Mouse (Mus musculus): Measurements from ENCODE around the gene Car5a. TPM values are rescaled to one million over a fixed set of nuclear protein-coding genes. Genes with fewer than 3 reads are reported as not detected.

Gene Car5a
- polyA plus RNA-seq, 1 experiment from 2014 or later: 0.72 TPM

DNA sequence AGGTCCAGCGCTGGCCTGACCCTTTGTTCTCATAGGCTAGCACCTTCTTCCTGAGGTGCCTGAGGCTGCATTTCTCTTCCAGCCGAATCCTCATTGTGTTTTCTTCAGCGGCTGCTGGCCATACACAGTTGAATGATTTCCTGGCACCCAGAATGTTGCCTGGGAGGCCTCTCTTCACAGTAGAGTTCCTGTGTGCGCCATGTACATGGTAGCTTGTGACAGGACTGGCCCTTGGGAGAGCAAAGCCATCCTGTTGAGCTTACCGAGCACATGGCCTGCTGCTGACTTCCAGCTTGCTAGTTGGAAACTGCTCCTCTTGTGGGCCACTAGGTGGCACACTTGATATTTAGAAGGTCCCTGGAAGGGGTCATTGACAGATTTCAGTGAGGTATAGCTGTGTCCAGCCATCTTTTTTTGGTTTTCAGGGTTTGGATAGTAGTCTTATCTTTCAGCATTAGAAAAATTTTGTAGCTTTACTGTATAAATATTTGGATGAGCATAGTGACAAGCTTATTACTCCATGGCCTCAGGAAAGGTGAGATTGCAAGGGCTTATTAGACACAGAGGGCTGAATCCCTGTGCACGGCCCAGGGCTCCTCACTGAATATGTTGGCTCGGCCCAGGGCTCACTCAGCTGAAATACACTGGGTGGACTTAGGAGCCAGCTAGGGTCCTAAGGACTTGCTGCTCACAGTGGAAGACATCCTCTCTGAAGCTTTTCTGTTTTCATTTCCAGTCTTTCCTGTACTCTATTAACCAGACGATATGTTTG is 33.3 kb upstream of the Car5a start:
- peak; percentile 69; the same call in 1 of the 2 replicates for ATAC-seq
- H3K27me3 ChIP-seq (replicated peaks; ENCODE audit: control insufficient read depth, insufficient read depth, low read length): no peaks in the 10 kb centered on the region
- WGBS: 67% methylated on average over 8 of the region's 8 CpGs
- H3K9ac ChIP-seq (replicated peaks; ENCODE audit: low read depth, low read length): no peak overlapping the region
- peaks cover 3% of the 10 kb centered on the region for H3K4me1 ChIP-seq (replicated peaks; ENCODE audit: control insufficient read depth, insufficient read depth, low read length)
- no peak overlapping the region for H3K27ac ChIP-seq (ENCODE audit: low read length)
- H3K36me3 ChIP-seq (ENCODE audit: control insufficient read depth, insufficient read depth): peaks cover 6% of the 10 kb centered on the region
- no peak overlapping the region for H3K4me2 ChIP-seq (ENCODE audit: low read length)
- no peaks in the 10 kb centered on the region for H3K9me3 ChIP-seq (ENCODE audit: control insufficient read depth, low read length)
- no peak overlapping the region for H3K4me3 ChIP-seq (replicated peaks; ENCODE audit: low read length)

- H3K4me2 ChIP-seq (ENCODE audit: low read length): no peak overlapping the region
- H3K36me3 ChIP-seq (ENCODE audit: control insufficient read depth, insufficient read depth): peaks cover 3% of the 10 kb centered on the region; the same call in 1 of the 2 replicates
- H3K4me3 ChIP-seq (replicated peaks; ENCODE audit: low read length): no peak overlapping the region
- no peaks in the 10 kb centered on the region for H3K27me3 ChIP-seq (replicated peaks; ENCODE audit: control insufficient read depth, insufficient read depth, low read length)
- 93% methylated on average over 28 of the region's 28 CpGs for WGBS
- H3K9me3 ChIP-seq (ENCODE audit: control insufficient read depth, low read length): no peaks in the 10 kb centered on the region
- no peak overlapping the region for H3K9ac ChIP-seq (replicated peaks; ENCODE audit: low read depth, low read length)
- no peak for ATAC-seq
- H3K27ac ChIP-seq (ENCODE audit: low read length): no peak overlapping the region
- H3K4me1 ChIP-seq (replicated peaks; ENCODE audit: control insufficient read depth, insufficient read depth, low read length): peaks cover 7% of the 10 kb centered on the region
Observed at GRCm38 (mm10) chr8:121973906-121974305, 29.2 kb upstream of the Car5a start.

DNA sequence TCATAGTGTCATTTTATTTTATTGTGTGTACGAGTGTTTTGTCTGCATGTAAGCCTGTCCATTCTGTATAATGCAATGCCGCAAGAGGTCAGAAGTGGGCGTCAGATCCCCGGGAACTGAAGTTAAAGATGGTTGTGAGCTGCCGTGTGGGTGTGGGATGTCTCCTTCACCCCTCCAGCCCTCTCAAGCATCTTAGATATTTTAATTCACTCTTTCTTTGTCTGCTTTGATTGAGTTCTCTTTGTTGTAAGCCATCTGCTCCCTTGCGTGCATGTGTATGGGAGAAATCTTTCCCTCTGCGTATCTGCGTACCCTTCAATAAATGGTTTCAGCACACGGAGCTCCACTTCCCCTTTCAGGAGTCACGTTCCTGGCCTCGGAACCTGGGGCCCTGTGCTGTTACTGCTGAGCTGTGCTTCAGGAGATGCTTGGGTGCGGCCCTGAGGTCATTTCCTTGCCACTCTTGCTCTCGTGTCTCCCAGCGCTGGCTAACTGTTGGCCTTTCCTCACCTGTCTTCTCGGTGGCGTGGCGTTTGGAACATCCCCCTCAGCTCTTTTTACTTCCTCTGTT is 26.9 kb upstream of the Car5a start:
- peak; percentile 39; the same call in 1 of the 2 replicates for ATAC-seq
- 58% methylated on average over 17 of the region's 17 CpGs for WGBS

DNA sequence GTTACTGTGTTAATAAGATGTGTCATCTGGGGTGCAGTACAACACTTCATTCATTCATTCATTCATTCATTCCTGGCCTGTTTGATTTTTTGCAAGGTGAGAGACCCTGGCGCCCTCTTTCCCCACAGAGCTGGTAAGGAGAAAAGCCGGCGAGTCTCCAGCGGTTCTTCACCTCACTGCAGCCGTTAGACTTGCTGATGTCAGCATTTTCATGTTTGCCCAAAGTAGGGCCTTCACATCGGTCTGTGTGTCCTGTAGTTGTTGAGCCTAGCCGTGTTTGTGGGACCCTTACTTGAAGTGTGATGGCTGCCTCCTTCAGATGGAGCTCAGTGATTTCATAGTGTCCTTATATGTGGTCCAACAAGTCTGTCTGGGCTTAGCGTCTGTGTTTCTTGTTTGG is 25.5 kb upstream of the Car5a start:
- no peaks in the 10 kb centered on the region for H3K9me3 ChIP-seq (ENCODE audit: control insufficient read depth, low read length)
- no peak overlapping the region for H3K4me2 ChIP-seq (ENCODE audit: low read length)
- 0 out of 2 replicates have a peak, but pooled peaks cover 3% of the 10 kb centered on the region for H3K36me3 ChIP-seq (ENCODE audit: control insufficient read depth, insufficient read depth)
- H3K27me3 ChIP-seq (replicated peaks; ENCODE audit: control insufficient read depth, insufficient read depth, low read length): no peaks in the 10 kb centered on the region
- 87% methylated on average over 8 of the region's 8 CpGs for WGBS
- H3K9ac ChIP-seq (replicated peaks; ENCODE audit: low read depth, low read length): no peak overlapping the region
- H3K4me3 ChIP-seq (replicated peaks; ENCODE audit: low read length): no peak overlapping the region
- H3K27ac ChIP-seq (ENCODE audit: low read length): no peak overlapping the region
- no peak for ATAC-seq
- H3K4me1 ChIP-seq (replicated peaks; ENCODE audit: control insufficient read depth, insufficient read depth, low read length): peaks cover 38% of the 10 kb centered on the region

More for the DNA sequence above, 26.9 kb upstream of the Car5a start:
- Histone ChIP-seq H3K27ac (ENCODE audit: low read length) (peak overlapping the region; percentile 73), H3K4me3 (replicated peaks; ENCODE audit: low read length) (no peak overlapping the region), H3K4me1 (replicated peaks; ENCODE audit: control insufficient read depth, insufficient read depth, low read length) (peaks cover 29% of the 10 kb centered on the region), H3K36me3 (ENCODE audit: control insufficient read depth, insufficient read depth) (0 out of 2 replicates have a peak, but pooled peaks cover 3% of the 10 kb centered on the region), H3K27me3 (replicated peaks; ENCODE audit: control insufficient read depth, insufficient read depth, low read length) (no peaks in the 10 kb centered on the region), H3K9ac (replicated peaks; ENCODE audit: low read depth, low read length) (peak overlapping the region; percentile 39; the same call in 1 of the 2 replicates), H3K4me2 (ENCODE audit: low read length) (no peak overlapping the region), H3K9me3 (ENCODE audit: control insufficient read depth, low read length) (no peaks in the 10 kb centered on the region)

DNA sequence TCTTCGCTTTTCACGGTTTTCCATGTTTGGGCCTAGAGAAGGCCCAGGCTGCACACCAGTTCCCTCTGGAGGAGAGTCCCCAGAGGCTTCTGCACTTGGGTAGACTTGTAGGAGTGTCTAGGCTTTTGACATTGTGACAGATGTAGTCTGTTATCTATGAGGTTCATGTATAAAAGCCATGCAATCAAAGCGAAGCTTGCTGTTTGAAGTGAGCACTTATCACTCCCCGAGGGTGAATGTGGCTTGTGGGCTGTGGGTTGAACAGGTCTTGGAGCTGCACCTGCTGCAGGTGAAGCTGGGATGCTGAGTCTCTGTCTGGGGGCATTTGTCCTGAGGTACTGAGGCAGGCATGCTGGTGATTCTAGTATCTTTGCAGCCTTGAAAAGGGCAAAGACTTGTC is 23.8 kb upstream of the Car5a start:
- 78% methylated on average over 4 of the region's 4 CpGs for WGBS

DNA sequence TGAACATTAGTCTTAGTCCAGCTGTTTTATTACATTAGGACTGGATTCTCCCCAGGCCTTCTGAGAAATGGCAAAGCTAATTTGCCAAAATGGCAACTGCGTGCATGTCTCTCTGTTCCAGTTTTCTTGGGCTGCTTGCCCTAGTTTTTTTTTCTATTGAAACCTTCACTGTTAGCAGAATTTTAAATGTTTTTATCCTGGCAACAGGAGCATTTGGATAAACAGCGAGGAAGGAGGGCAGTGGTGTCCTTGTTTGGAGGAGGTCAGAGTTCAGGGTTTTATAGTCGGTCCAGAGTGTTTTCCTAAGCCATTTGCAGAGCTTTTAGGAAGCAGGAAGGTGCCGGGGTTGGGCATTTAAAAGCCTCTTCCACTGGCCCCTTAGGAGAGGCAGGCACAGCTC is 23.3 kb upstream of the Car5a start:
- H3K9ac ChIP-seq (replicated peaks; ENCODE audit: low read depth, low read length): no peak overlapping the region
- WGBS: 35% methylated on average over 4 of the region's 4 CpGs

More for the DNA sequence above, 23.8 kb upstream of the Car5a start:
- ATAC-seq: no peak
- H3K27me3 ChIP-seq (replicated peaks; ENCODE audit: control insufficient read depth, insufficient read depth, low read length): no peaks in the 10 kb centered on the region
- no peak overlapping the region for H3K9ac ChIP-seq (replicated peaks; ENCODE audit: low read depth, low read length)
- peaks cover 38% of the 10 kb centered on the region for H3K4me1 ChIP-seq (replicated peaks; ENCODE audit: control insufficient read depth, insufficient read depth, low read length)
- no peak overlapping the region for H3K4me3 ChIP-seq (replicated peaks; ENCODE audit: low read length)
- H3K4me2 ChIP-seq (ENCODE audit: low read length): no peak overlapping the region
- H3K9me3 ChIP-seq (ENCODE audit: control insufficient read depth, low read length): no peaks in the 10 kb centered on the region
- peak overlapping the region; percentile 12 for H3K27ac ChIP-seq (ENCODE audit: low read length)
- no peaks in the 10 kb centered on the region for H3K36me3 ChIP-seq (ENCODE audit: control insufficient read depth, insufficient read depth)

GRCm38 (mm10) chr8:121966714-121967448 is 22.2 kb upstream of the Car5a start:
- H3K4me3 ChIP-seq (replicated peaks; ENCODE audit: low read length): no peak overlapping the region
- peaks cover 38% of the 10 kb centered on the region for H3K4me1 ChIP-seq (replicated peaks; ENCODE audit: control insufficient read depth, insufficient read depth, low read length)
- H3K27ac ChIP-seq (ENCODE audit: low read length): peak overlapping the region; percentile 13; the same call in 1 of the 2 replicates
- H3K9me3 ChIP-seq (ENCODE audit: control insufficient read depth, low read length): no peaks in the 10 kb centered on the region
- WGBS: 29% methylated on average over 7 of the region's 7 CpGs
- peak; percentile 72 for ATAC-seq
- H3K4me2 ChIP-seq (ENCODE audit: low read length): no peak overlapping the region
- peak overlapping the region; percentile 31; the same call in 1 of the 2 replicates for H3K9ac ChIP-seq (replicated peaks; ENCODE audit: low read depth, low read length)
- no peaks in the 10 kb centered on the region for H3K36me3 ChIP-seq (ENCODE audit: control insufficient read depth, insufficient read depth)
- H3K27me3 ChIP-seq (replicated peaks; ENCODE audit: control insufficient read depth, insufficient read depth, low read length): no peaks in the 10 kb centered on the region

More for the DNA sequence above, 23.3 kb upstream of the Car5a start:
- Histone ChIP-seq H3K36me3 (ENCODE audit: control insufficient read depth, insufficient read depth) (no peaks in the 10 kb centered on the region), H3K9me3 (ENCODE audit: control insufficient read depth, low read length) (no peaks in the 10 kb centered on the region), H3K4me3 (replicated peaks; ENCODE audit: low read length) (no peak overlapping the region), H3K27me3 (replicated peaks; ENCODE audit: control insufficient read depth, insufficient read depth, low read length) (no peaks in the 10 kb centered on the region), H3K4me2 (ENCODE audit: low read length) (no peak overlapping the region), H3K27ac (ENCODE audit: low read length) (peak overlapping the region; percentile 12), H3K4me1 (replicated peaks; ENCODE audit: control insufficient read depth, insufficient read depth, low read length) (peaks cover 38% of the 10 kb centered on the region)
- ATAC-seq: no peak

DNA sequence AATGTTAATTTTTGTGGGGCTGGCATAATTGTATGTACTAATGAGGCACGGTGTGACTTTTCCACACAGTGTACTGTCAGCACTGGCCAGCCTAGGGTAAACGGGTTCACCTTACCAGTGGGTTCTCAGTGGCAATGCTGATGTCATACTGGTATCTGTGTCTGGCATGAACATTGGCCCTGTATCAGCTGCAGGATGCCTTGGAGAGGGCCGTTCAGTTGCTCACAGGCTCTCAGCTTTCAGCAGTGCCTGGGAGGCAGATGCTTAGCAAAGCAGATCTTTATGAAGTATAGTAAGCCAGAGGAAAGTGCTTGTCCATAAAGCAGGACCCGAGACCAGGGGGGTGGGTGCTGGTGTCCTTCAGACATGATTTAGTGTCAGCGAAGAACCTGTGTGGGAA is 21.4 kb upstream of the Car5a start:
- no peak for ATAC-seq
- Histone ChIP-seq H3K9me3 (ENCODE audit: control insufficient read depth, low read length) (no peaks in the 10 kb centered on the region), H3K4me2 (ENCODE audit: low read length) (no peak overlapping the region), H3K27ac (ENCODE audit: low read length) (no peak overlapping the region), H3K9ac (replicated peaks; ENCODE audit: low read depth, low read length) (no peak overlapping the region), H3K27me3 (replicated peaks; ENCODE audit: control insufficient read depth, insufficient read depth, low read length) (no peaks in the 10 kb centered on the region), H3K36me3 (ENCODE audit: control insufficient read depth, insufficient read depth) (no peaks in the 10 kb centered on the region), H3K4me3 (replicated peaks; ENCODE audit: low read length) (no peak overlapping the region), H3K4me1 (replicated peaks; ENCODE audit: control insufficient read depth, insufficient read depth, low read length) (peaks cover 34% of the 10 kb centered on the region)
- 65% methylated on average over 5 of the region's 5 CpGs for WGBS

Measured in forebrain, embryonic 16.5 days (tissue).